Mouse (Mus musculus): ENCODE data around the gene Fcrlb. TPM values are rescaled to one million over a fixed set of nuclear protein-coding genes. Genes with fewer than 3 reads are reported as not detected.

Fcrlb gene
- polyA plus RNA-seq, 1 experiment from 2014 or later = not detected

GRCm38 (mm10) chr1:170939255-170939654, 26.5 kb upstream of the Fcrlb start:
- WGBS = 91% methylated on average over 12 of the region's 12 CpGs
- no peak overlapping the region for H3K27ac ChIP-seq (ENCODE audit: low read depth, low read length)
- ATAC-seq (no peak), DNase-seq (ENCODE audit: low spot score) (no peak)
- no peak overlapping the region for H3K9ac ChIP-seq (ENCODE audit: low read length)
- H3K4me3 ChIP-seq (ENCODE audit: low read depth, low read length) = no peak overlapping the region
- H3K4me1 ChIP-seq (ENCODE audit: control insufficient read depth, insufficient read depth, low read length) = no peaks in the 10 kb centered on the region
- H3K4me2 ChIP-seq (ENCODE audit: low read length) = no peak overlapping the region
- no peaks in the 10 kb centered on the region for H3K36me3 ChIP-seq (ENCODE audit: control insufficient read depth, insufficient read depth, low read length)
- H3K9me3 ChIP-seq (replicated peaks; ENCODE audit: control insufficient read depth, low read length) = no peaks in the 10 kb centered on the region
- H3K27me3 ChIP-seq (replicated peaks; ENCODE audit: control insufficient read depth, insufficient read depth, low read length) = no peaks in the 10 kb centered on the region

- Histone ChIP-seq H3K9me3 (replicated peaks; ENCODE audit: control insufficient read depth, low read length) (no peaks in the 10 kb centered on the region), H3K27ac (ENCODE audit: low read depth, low read length) (no peak overlapping the region), H3K9ac (ENCODE audit: low read length) (no peak overlapping the region), H3K4me2 (ENCODE audit: low read length) (no peak overlapping the region), H3K27me3 (replicated peaks; ENCODE audit: control insufficient read depth, insufficient read depth, low read length) (no peaks in the 10 kb centered on the region), H3K4me1 (ENCODE audit: control insufficient read depth, insufficient read depth, low read length) (no peaks in the 10 kb centered on the region), H3K4me3 (ENCODE audit: low read depth, low read length) (no peak overlapping the region), H3K36me3 (ENCODE audit: control insufficient read depth, insufficient read depth, low read length) (no peaks in the 10 kb centered on the region)
- 89% methylated on average over 2 of the region's 2 CpGs for WGBS
- DNase-seq (ENCODE audit: low spot score) = no peak
- ATAC-seq = no peak
These were observed 21.6 kb upstream of the Fcrlb start for GRCm38 (mm10) chr1:170934383-170934782.

DNA sequence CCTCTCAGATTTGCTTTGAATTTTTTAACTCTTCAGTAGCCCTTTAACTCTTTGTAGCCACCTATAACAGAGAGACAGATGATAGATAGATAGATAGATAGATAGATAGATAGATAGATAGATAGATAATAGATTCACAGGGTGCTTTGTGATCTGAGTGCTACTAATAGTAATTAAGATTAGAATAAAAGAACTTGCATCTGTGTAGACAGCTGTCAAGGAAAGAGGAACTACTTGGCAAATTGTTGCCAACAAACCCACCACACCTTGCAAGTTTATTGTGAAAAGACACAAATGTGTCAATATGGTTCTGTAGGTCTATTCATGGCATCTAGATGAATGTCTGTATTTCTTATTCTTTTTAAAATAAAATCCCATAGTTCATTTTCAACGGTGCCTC, 21.2 kb upstream of the Fcrlb start:
- H3K27me3 ChIP-seq (replicated peaks; ENCODE audit: control insufficient read depth, insufficient read depth, low read length) = no peaks in the 10 kb centered on the region
- no peak overlapping the region for H3K9ac ChIP-seq (ENCODE audit: low read length)
- no peak for ATAC-seq
- H3K4me1 ChIP-seq (ENCODE audit: control insufficient read depth, insufficient read depth, low read length) = no peaks in the 10 kb centered on the region
- H3K27ac ChIP-seq (ENCODE audit: low read depth, low read length) = no peak overlapping the region
- WGBS = 79% methylated on average over 1 of the region's 1 CpGs
- no peaks in the 10 kb centered on the region for H3K36me3 ChIP-seq (ENCODE audit: control insufficient read depth, insufficient read depth, low read length)
- H3K4me2 ChIP-seq (ENCODE audit: low read length) = no peak overlapping the region
- no peaks in the 10 kb centered on the region for H3K9me3 ChIP-seq (replicated peaks; ENCODE audit: control insufficient read depth, low read length)
- no peak for DNase-seq (ENCODE audit: low spot score)
- no peak overlapping the region for H3K4me3 ChIP-seq (ENCODE audit: low read depth, low read length)

DNA sequence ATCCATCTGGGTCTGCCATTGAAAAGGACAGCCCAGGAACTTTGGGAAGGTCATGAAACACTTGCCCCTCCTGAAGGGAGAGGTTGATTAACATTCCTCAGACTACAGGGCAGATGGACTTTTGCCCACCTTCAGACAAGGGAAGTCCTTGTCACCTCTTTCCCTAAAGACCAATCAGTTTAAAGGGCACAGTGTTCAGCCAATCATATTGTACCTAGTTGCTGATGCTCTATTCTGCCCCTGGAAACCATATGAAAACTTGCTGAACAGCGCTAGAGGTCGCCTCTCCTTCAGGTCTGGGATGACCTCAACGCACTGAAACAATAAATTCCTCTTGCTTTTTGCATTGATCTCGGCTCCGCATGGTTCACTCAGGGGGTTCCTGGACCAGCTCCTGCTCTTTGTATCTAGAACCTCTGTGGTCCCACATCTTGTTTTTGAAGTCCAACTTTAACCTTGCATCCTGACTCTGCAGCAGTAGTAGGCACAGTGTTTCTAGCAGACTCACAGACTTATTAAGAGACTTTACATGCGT, 20.7 kb upstream of the Fcrlb start:
- 81% methylated on average over 6 of the region's 6 CpGs for WGBS
- no peak overlapping the region for H3K27ac ChIP-seq (ENCODE audit: low read depth, low read length)
- H3K4me3 ChIP-seq (ENCODE audit: low read depth, low read length) = no peak overlapping the region
- DNase-seq (ENCODE audit: low spot score) (no peak), ATAC-seq (no peak)
- H3K9ac ChIP-seq (ENCODE audit: low read length) = no peak overlapping the region
- H3K4me1 ChIP-seq (ENCODE audit: control insufficient read depth, insufficient read depth, low read length) = no peaks in the 10 kb centered on the region
- no peaks in the 10 kb centered on the region for H3K9me3 ChIP-seq (replicated peaks; ENCODE audit: control insufficient read depth, low read length)
- no peaks in the 10 kb centered on the region for H3K36me3 ChIP-seq (ENCODE audit: control insufficient read depth, insufficient read depth, low read length)
- no peaks in the 10 kb centered on the region for H3K27me3 ChIP-seq (replicated peaks; ENCODE audit: control insufficient read depth, insufficient read depth, low read length)
- no peak overlapping the region for H3K4me2 ChIP-seq (ENCODE audit: low read length)

DNA sequence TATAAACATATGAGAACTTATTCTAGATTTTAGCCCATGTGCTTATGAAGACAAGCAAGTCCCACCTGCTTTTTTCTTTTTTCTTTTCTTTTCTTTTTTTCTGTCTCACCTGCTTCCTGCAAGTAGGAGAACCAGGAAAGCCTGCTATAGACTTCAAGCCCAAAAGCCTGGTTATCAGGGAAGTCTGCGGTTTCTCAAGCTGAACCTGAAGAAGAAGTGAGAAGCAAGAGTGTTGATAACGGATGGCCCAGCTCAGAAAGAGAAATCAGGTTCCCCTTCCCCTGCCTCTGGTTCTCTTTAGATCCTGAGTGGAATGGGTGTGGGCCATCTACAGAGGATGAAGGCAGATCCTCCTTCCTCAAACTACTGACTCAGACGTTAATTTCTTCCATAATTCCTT, 19.3 kb upstream of the Fcrlb start:
- no peaks in the 10 kb centered on the region for H3K36me3 ChIP-seq (ENCODE audit: control insufficient read depth, insufficient read depth, low read length)
- no peak overlapping the region for H3K4me3 ChIP-seq (ENCODE audit: low read depth, low read length)
- H3K27me3 ChIP-seq (replicated peaks; ENCODE audit: control insufficient read depth, insufficient read depth, low read length) = no peaks in the 10 kb centered on the region
- 83% methylated on average over 3 of the region's 3 CpGs for WGBS
- DNase-seq (ENCODE audit: low spot score) (no peak), ATAC-seq (no peak)
- no peak overlapping the region for H3K4me2 ChIP-seq (ENCODE audit: low read length)
- H3K27ac ChIP-seq (ENCODE audit: low read depth, low read length) = no peak overlapping the region
- H3K9ac ChIP-seq (ENCODE audit: low read length) = no peak overlapping the region
- no peaks in the 10 kb centered on the region for H3K9me3 ChIP-seq (replicated peaks; ENCODE audit: control insufficient read depth, low read length)
- no peaks in the 10 kb centered on the region for H3K4me1 ChIP-seq (ENCODE audit: control insufficient read depth, insufficient read depth, low read length)

DNA sequence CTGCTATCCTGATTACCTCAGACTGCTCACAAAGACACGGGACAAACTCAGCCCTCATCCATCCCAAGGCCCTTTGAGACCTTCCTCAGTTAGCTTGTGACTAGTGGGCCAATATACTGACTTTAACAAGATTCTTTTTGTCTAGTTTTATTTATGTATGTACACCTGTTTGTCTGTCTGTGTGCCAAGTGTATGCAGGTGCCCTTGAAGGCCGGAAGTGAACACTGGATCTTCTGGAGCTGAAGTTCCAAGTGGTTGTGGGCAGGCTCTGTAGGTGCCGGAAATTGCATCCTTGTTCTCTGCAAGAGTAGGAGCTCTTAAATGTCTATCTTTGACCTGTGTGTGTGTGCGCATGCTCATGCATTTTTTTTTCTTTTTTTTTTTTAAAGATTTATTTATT, 16.5 kb upstream of the Fcrlb start:
- DNase-seq (ENCODE audit: low spot score) = no peak
- Histone ChIP-seq H3K27ac (ENCODE audit: low read depth, low read length) (no peak overlapping the region), H3K36me3 (ENCODE audit: control insufficient read depth, insufficient read depth, low read length) (no peaks in the 10 kb centered on the region)

GRCm38 (mm10) chr1:170928467-170928866, 15.7 kb upstream of the Fcrlb start:
- H3K4me3 ChIP-seq (ENCODE audit: low read depth, low read length) = no peak overlapping the region
- no peak overlapping the region for H3K9ac ChIP-seq (ENCODE audit: low read length)
- no peaks in the 10 kb centered on the region for H3K36me3 ChIP-seq (ENCODE audit: control insufficient read depth, insufficient read depth, low read length)
- no peak overlapping the region for H3K4me2 ChIP-seq (ENCODE audit: low read length)
- H3K4me1 ChIP-seq (ENCODE audit: control insufficient read depth, insufficient read depth, low read length) = no peaks in the 10 kb centered on the region
- H3K27ac ChIP-seq (ENCODE audit: low read depth, low read length) = no peak overlapping the region
- H3K27me3 ChIP-seq (replicated peaks; ENCODE audit: control insufficient read depth, insufficient read depth, low read length) = no peaks in the 10 kb centered on the region
- WGBS = 80% methylated on average over 2 of the region's 2 CpGs
- ATAC-seq = no peak
- H3K9me3 ChIP-seq (replicated peaks; ENCODE audit: control insufficient read depth, low read length) = no peaks in the 10 kb centered on the region
- DNase-seq (ENCODE audit: low spot score) = no peak

More for the DNA sequence above, 16.5 kb upstream of the Fcrlb start:
- Histone ChIP-seq H3K9me3 (replicated peaks; ENCODE audit: control insufficient read depth, low read length) (no peaks in the 10 kb centered on the region), H3K4me2 (ENCODE audit: low read length) (no peak overlapping the region), H3K27me3 (replicated peaks; ENCODE audit: control insufficient read depth, insufficient read depth, low read length) (no peaks in the 10 kb centered on the region), H3K9ac (ENCODE audit: low read length) (no peak overlapping the region), H3K4me1 (ENCODE audit: control insufficient read depth, insufficient read depth, low read length) (no peaks in the 10 kb centered on the region), H3K4me3 (ENCODE audit: low read depth, low read length) (no peak overlapping the region)
- WGBS = 86% methylated on average over 4 of the region's 4 CpGs
- ATAC-seq = no peak

GRCm38 (mm10) chr1:170927378-170927777, 14.6 kb upstream of the Fcrlb start, which contains the start of gene Fcrla:
Gene Fcrla (minus strand): TSS chr1:170927583.
- Histone ChIP-seq H3K27me3 (replicated peaks; ENCODE audit: control insufficient read depth, insufficient read depth, low read length) (no peaks in the 10 kb centered on the region), H3K9ac (ENCODE audit: low read length) (no peak within 1 kb of the TSS), H3K4me2 (ENCODE audit: low read length) (no peak within 1 kb of the TSS), H3K9me3 (replicated peaks; ENCODE audit: control insufficient read depth, low read length) (no peaks in the 10 kb centered on the region), H3K36me3 (ENCODE audit: control insufficient read depth, insufficient read depth, low read length) (no peaks in the 10 kb centered on the region), H3K4me3 (ENCODE audit: low read depth, low read length) (no peak within 1 kb of the TSS), H3K4me1 (ENCODE audit: control insufficient read depth, insufficient read depth, low read length) (no peaks in the 10 kb centered on the region), H3K27ac (ENCODE audit: low read depth, low read length) (no peak within 1 kb of the TSS)
- no peak for ATAC-seq
- DNase-seq (ENCODE audit: low spot score) = no peak
- WGBS = 79% methylated on average over 3 of the region's 3 CpGs

DNA sequence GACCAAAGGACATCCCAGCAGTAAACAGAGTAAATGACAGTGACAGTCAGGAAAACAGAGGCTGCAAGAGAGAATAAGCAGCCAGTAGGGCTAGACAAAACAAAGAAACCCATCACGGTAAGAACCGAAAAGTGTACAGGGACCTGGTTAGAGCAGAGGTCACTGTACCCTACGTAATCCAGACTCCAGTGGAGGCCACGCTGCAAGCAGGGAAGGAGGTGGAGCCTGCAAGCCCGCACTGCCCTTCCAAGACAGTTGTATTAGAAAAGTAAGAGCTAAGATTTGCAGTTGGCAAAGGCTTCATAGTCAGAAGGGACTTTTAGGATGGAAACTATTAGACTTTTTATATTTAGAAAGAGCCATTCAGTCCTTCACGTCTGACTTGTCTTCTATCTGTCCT, 14.2 kb upstream of the Fcrlb start:
- H3K4me1 ChIP-seq (ENCODE audit: control insufficient read depth, insufficient read depth, low read length) = no peaks in the 10 kb centered on the region
- H3K9me3 ChIP-seq (replicated peaks; ENCODE audit: control insufficient read depth, low read length) = no peaks in the 10 kb centered on the region
- no peaks in the 10 kb centered on the region for H3K27me3 ChIP-seq (replicated peaks; ENCODE audit: control insufficient read depth, insufficient read depth, low read length)
- no peak for DNase-seq (ENCODE audit: low spot score)
- 65% methylated on average over 6 of the region's 6 CpGs for WGBS
- H3K9ac ChIP-seq (ENCODE audit: low read length) = no peak overlapping the region
- ATAC-seq = no peak
- no peak overlapping the region for H3K27ac ChIP-seq (ENCODE audit: low read depth, low read length)
- no peaks in the 10 kb centered on the region for H3K36me3 ChIP-seq (ENCODE audit: control insufficient read depth, insufficient read depth, low read length)
- no peak overlapping the region for H3K4me2 ChIP-seq (ENCODE audit: low read length)
- no peak overlapping the region for H3K4me3 ChIP-seq (ENCODE audit: low read depth, low read length)

Measured in forebrain, embryonic 14.5 days (tissue).